Mouse (Mus musculus) liver, embryonic 13.5 days (tissue): ENCODE data around the gene Fam135a. TPM values are rescaled to one million over a fixed set of nuclear protein-coding genes. Genes with fewer than 3 reads are reported as not detected.

Experiments used
- ATAC-seq: fragments of 200-750 bp; cut with Nextera tagmentation; 2 replicates; pipeline ENCODE4 v1.8.0; 2017; ENCODE audit warnings: low read depth, mild to moderate bottlenecking, moderate number of reproducible peaks, moderate library complexity
- DNase-seq: peaks from one replicate; pipeline ENCODE4 v3.0.0; 2022
- H3K27ac ChIP-seq: fragments of 300-500 bp; sonication (generic); 2 replicates; pipeline ENCODE4 v1.5.1; 2015; ENCODE audit warnings: moderate library complexity, mild to moderate bottlenecking, inconsistent platforms
- H3K27me3 ChIP-seq: fragments of 300-500 bp; sonication (generic); 2 replicates; pipeline ENCODE4 v1.6.1; 2015; ENCODE audit warnings: mild to moderate bottlenecking, inconsistent platforms
- H3K36me3 ChIP-seq: fragments of 300-500 bp; sonication (generic); 2 replicates; pipeline ENCODE4 v1.6.1; 2015; ENCODE audit warnings: mild to moderate bottlenecking, inconsistent platforms
- H3K4me1 ChIP-seq: fragments of 300-500 bp; sonication (generic); replicated peaks from 2 replicates; pipeline ENCODE4 v1.6.1; 2015; ENCODE audit warnings: inconsistent platforms
- H3K4me2 ChIP-seq: fragments of 300-500 bp; sonication (generic); 2 replicates; pipeline ENCODE4 v1.6.1; 2015; ENCODE audit warnings: inconsistent platforms, mild to moderate bottlenecking, moderate library complexity
- H3K4me3 ChIP-seq: fragments of 300-500 bp; sonication (generic); replicated peaks from 2 replicates; pipeline ENCODE4 v1.5.1; 2015; ENCODE audit warnings: mild to moderate bottlenecking, inconsistent platforms
- H3K9ac ChIP-seq: fragments of 300-500 bp; sonication (generic); 2 replicates; pipeline ENCODE4 v1.6.1; 2015; ENCODE audit warnings: mild to moderate bottlenecking, inconsistent platforms
- H3K9me3 ChIP-seq: fragments of 300-500 bp; sonication (generic); replicated peaks from 2 replicates; pipeline ENCODE4 v1.6.1; 2016; ENCODE audit warnings: inconsistent platforms
- WGBS: fragments of 180-500 bp; shearing (Covaris S2); methylation state at CpG from one replicate; pipeline ENCODE4 v1.1.7; 2015; ENCODE audit not compliant: insufficient replicate concordance; 5-methylcytosine and 5-hydroxymethylcytosine counted together
- polyA plus RNA-seq: library from polyadenylated mRNA; unstranded; fragments of >200 nt; fragmentation: Nextera tagmentation; extraction: Ambion mirVana; gene quantifications from 2 replicates; pipeline ENCODE4 v1.2.1, GENCODE M21; 2015

Gene Fam135a
- polyA plus RNA-seq, 1 experiment from 2014 or later: 4.2 TPM

- Histone ChIP-seq H3K27me3 (peaks cover 42% of the 10 kb centered on the region), H3K4me1 (no peaks in the 10 kb centered on the region; the same call in 1 of the 2 replicates), H3K9me3 (no peaks in the 10 kb centered on the region), H3K27ac (no peak overlapping the region), H3K4me3 (no peak overlapping the region), H3K36me3 (no peaks in the 10 kb centered on the region), H3K9ac (no peak overlapping the region), H3K4me2 (no peak overlapping the region)
- no peak for DNase-seq
- WGBS: 48% methylated on average over 10 of the region's 10 CpGs
- ATAC-seq: no peak
Measured at GRCm38 (mm10) chr1:24102579-24103149, 2.5 kb upstream of the Fam135a start.

GRCm38 (mm10) chr1:24100870-24101358, 773 bp upstream of the Fam135a start:
- peak overlapping the region; percentile 65 for H3K4me3 ChIP-seq
- H3K27ac ChIP-seq: no peak overlapping the region
- no peak overlapping the region for H3K9ac ChIP-seq
- no peak for DNase-seq
- H3K27me3 ChIP-seq: peaks cover 46% of the 10 kb centered on the region
- H3K36me3 ChIP-seq: no peaks in the 10 kb centered on the region
- ATAC-seq: no peak; the same call in 1 of the 2 replicates
- WGBS: 47% methylated on average over 6 of the region's 6 CpGs
- H3K4me1 ChIP-seq: no peaks in the 10 kb centered on the region; the same call in 1 of the 2 replicates
- H3K9me3 ChIP-seq: no peaks in the 10 kb centered on the region
- peak overlapping the region; percentile 71 for H3K4me2 ChIP-seq

DNA sequence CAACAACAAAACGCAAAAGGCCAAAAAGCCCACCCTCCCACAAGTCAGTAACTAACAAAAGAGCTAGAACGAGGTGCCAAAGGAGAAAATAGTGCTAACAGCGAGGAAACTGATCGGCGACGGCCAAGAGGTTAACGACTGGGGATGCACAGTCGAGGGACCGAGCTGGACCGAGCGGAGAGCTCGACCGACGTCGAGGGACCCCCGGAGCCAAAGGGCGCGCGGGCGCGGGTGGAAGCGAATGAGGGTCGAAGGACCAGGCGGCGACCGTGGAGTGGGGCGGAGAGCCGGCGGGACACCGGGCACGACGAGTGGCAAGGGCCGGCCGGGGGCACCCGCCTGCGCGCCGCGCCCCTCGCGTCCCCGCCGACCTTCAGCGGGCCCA, 608 bp downstream of the Fam135a start:
- Histone ChIP-seq H3K27ac (peak overlapping the region; percentile 29; the same call in 1 of the 2 replicates), H3K9me3 (no peaks in the 10 kb centered on the region), H3K9ac (peak overlapping the region; percentile 66), H3K4me2 (peak overlapping the region; percentile 71), H3K4me3 (peak overlapping the region; percentile 65), H3K4me1 (no peaks in the 10 kb centered on the region; the same call in 1 of the 2 replicates), H3K27me3 (peaks cover 46% of the 10 kb centered on the region), H3K36me3 (no peaks in the 10 kb centered on the region)
- no peak for DNase-seq
- WGBS: under 1% methylated on average over 44 of the region's 44 CpGs
- no peak; the same call in 1 of the 2 replicates for ATAC-seq

- Histone ChIP-seq H3K9ac (no peak overlapping the region), H3K4me1 (no peaks in the 10 kb centered on the region; the same call in 1 of the 2 replicates), H3K4me2 (0 out of 2 replicates have a peak overlapping the region, but pooled peaks have one; percentile 14), H3K4me3 (no peak overlapping the region; the same call in 1 of the 2 replicates), H3K36me3 (no peaks in the 10 kb centered on the region), H3K27ac (peak overlapping the region; percentile 59; the same call in 1 of the 2 replicates), H3K27me3 (peaks cover 46% of the 10 kb centered on the region), H3K9me3 (no peaks in the 10 kb centered on the region)
- ATAC-seq (no peak), DNase-seq (no peak)
- 38% methylated on average over 8 of the region's 8 CpGs for WGBS
Measured at GRCm38 (mm10) chr1:24097541-24097940, 2.6 kb downstream of the Fam135a start.

DNA sequence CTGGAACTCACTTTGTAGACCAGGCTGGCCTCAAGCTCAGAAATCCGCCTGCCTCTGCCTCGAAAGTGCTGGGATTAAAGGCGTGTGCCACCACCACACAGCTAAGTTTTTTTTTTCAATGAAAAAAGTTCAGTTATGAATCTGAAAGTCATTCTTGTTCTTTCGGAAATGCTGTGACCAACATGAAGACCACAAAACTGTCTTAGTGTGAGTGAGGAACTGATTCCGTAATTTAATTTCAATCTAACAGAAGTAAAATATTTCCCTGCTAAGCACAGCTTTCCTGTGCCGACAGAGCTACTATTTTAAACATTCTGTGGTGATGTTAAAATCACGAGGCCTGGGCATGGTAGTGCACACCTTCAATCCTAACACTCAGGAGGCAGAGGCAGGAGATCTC, 7.7 kb downstream of the Fam135a start:
- peaks cover 1% of the 10 kb centered on the region; the same call in 1 of the 2 replicates for H3K27me3 ChIP-seq
- no peak overlapping the region for H3K4me2 ChIP-seq
- H3K36me3 ChIP-seq: no peaks in the 10 kb centered on the region
- H3K27ac ChIP-seq: no peak overlapping the region
- H3K9me3 ChIP-seq: no peaks in the 10 kb centered on the region
- WGBS: 63% methylated on average over 7 of the region's 7 CpGs
- H3K4me1 ChIP-seq: no peaks in the 10 kb centered on the region
- DNase-seq: no peak
- H3K9ac ChIP-seq: no peak overlapping the region
- no peak for ATAC-seq
- no peak overlapping the region for H3K4me3 ChIP-seq

DNA sequence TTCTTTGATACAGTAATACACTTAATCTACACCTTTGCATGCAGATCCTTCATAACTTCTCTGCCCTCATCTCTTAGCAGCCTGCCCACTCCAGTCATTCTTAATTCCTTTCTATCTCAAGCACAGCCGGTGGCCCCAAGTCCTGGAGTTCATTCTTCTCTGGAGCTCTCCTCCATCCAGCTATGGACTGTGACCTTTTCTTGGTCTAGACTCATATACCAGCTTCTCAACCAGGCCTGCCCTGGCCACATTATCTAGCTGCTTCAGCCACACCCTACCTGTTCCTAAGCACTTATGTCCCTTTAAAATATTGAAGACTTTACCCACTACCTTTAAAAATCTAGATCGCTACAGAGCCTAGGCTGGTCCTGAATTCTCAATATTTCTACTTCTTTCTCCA, 9.5 kb downstream of the Fam135a start:
- Histone ChIP-seq H3K9me3 (no peaks in the 10 kb centered on the region), H3K4me1 (no peaks in the 10 kb centered on the region), H3K27me3 (no peaks in the 10 kb centered on the region), H3K4me2 (no peak overlapping the region), H3K27ac (no peak overlapping the region), H3K9ac (no peak overlapping the region), H3K4me3 (no peak overlapping the region), H3K36me3 (no peaks in the 10 kb centered on the region)
- DNase-seq (no peak), ATAC-seq (no peak)
- WGBS: 76% methylated on average over 2 of the region's 2 CpGs

GRCm38 (mm10) chr1:24090094-24090493, 10.0 kb downstream of the Fam135a start:
- Histone ChIP-seq H3K36me3 (no peaks in the 10 kb centered on the region), H3K27ac (no peak overlapping the region), H3K4me2 (no peak overlapping the region), H3K4me1 (no peaks in the 10 kb centered on the region), H3K9ac (no peak overlapping the region), H3K27me3 (no peaks in the 10 kb centered on the region), H3K9me3 (no peaks in the 10 kb centered on the region), H3K4me3 (no peak overlapping the region)
- DNase-seq (no peak), ATAC-seq (no peak)
- 48% methylated on average over 5 of the region's 5 CpGs for WGBS

- WGBS: 69% methylated on average over 3 of the region's 3 CpGs
- H3K4me1 ChIP-seq: no peaks in the 10 kb centered on the region
- no peak overlapping the region for H3K4me2 ChIP-seq
- H3K9me3 ChIP-seq: no peaks in the 10 kb centered on the region
- no peak overlapping the region for H3K4me3 ChIP-seq
- H3K27me3 ChIP-seq: no peaks in the 10 kb centered on the region
- ATAC-seq (no peak), DNase-seq (no peak)
- H3K36me3 ChIP-seq: no peaks in the 10 kb centered on the region
- H3K27ac ChIP-seq: no peak overlapping the region
- H3K9ac ChIP-seq: no peak overlapping the region
Measured at GRCm38 (mm10) chr1:24086176-24086575, 14.0 kb downstream of the Fam135a start.

GRCm38 (mm10) chr1:24074396-24074795, 25.7 kb downstream of the Fam135a start:
- no peak overlapping the region for H3K9ac ChIP-seq
- 64% methylated on average over 2 of the region's 2 CpGs for WGBS
- no peaks in the 10 kb centered on the region for H3K4me1 ChIP-seq
- H3K27ac ChIP-seq: no peak overlapping the region
- H3K9me3 ChIP-seq: no peaks in the 10 kb centered on the region
- no peak for DNase-seq
- no peaks in the 10 kb centered on the region for H3K36me3 ChIP-seq
- no peak overlapping the region for H3K4me2 ChIP-seq
- no peak for ATAC-seq
- no peak overlapping the region for H3K4me3 ChIP-seq
- H3K27me3 ChIP-seq: no peaks in the 10 kb centered on the region

- 65% methylated on average over 5 of the region's 5 CpGs for WGBS
- no peak for ATAC-seq
Measured at GRCm38 (mm10) chr1:24073386-24074248, 26.5 kb downstream of the Fam135a start.

GRCm38 (mm10) chr1:24068830-24069229, 31.3 kb downstream of the Fam135a start:
- Histone ChIP-seq H3K4me2 (no peak overlapping the region), H3K36me3 (no peaks in the 10 kb centered on the region), H3K4me1 (no peaks in the 10 kb centered on the region), H3K9me3 (no peaks in the 10 kb centered on the region), H3K4me3 (no peak overlapping the region), H3K27me3 (no peaks in the 10 kb centered on the region), H3K9ac (no peak overlapping the region), H3K27ac (no peak overlapping the region)
- no peak for ATAC-seq
- WGBS: 78% methylated on average over 7 of the region's 7 CpGs
- DNase-seq: no peak

More at GRCm38 (mm10) chr1:24073386-24074248, 26.5 kb downstream of the Fam135a start:
- no peak for DNase-seq
- H3K36me3 ChIP-seq: no peaks in the 10 kb centered on the region
- H3K27me3 ChIP-seq: no peaks in the 10 kb centered on the region
- no peak overlapping the region for H3K27ac ChIP-seq
- H3K9ac ChIP-seq: no peak overlapping the region
- H3K4me1 ChIP-seq: no peaks in the 10 kb centered on the region
- no peaks in the 10 kb centered on the region for H3K9me3 ChIP-seq
- no peak overlapping the region for H3K4me3 ChIP-seq
- H3K4me2 ChIP-seq: no peak overlapping the region
